Mouse (Mus musculus) macrophage (primary cell): Measurements from ENCODE around the gene Olfr538. TPM values are rescaled to one million over a fixed set of nuclear protein-coding genes. Genes with fewer than 3 reads are reported as not detected.
"Not testable (repeated sequence)": the region's sequence is repeated elsewhere in the genome, so short reads cannot be mapped to it uniquely, and the experiment has no call there.

Experiments
- H3K27ac ChIP-seq: fragments of 350-480 bp; formaldehyde crosslinking; 2 replicates; pipeline ENCODE4 v1.9.0; 2021
- H3K36me3 ChIP-seq: fragments of 350-480 bp; formaldehyde crosslinking; 2 replicates; pipeline ENCODE4 v1.9.0; 2021; ENCODE audit errors: inconsistent target
- H3K4me3 ChIP-seq: fragments of 350-480 bp; formaldehyde crosslinking; 2 replicates; pipeline ENCODE4 v1.9.0; 2021; ENCODE audit errors: inconsistent target
- H3K79me2 ChIP-seq: fragments of 350-480 bp; formaldehyde crosslinking; 2 replicates; pipeline ENCODE4 v1.9.0; 2021; ENCODE audit errors: inconsistent target
- WGBS: methylation state at CpG from one replicate; pipeline ENCODE4 v1.1.7; 2026; ENCODE audit warnings: inconsistent platforms; ENCODE audit not compliant: missing documents; 5-methylcytosine and 5-hydroxymethylcytosine counted together
- polyA plus RNA-seq: library from polyadenylated mRNA; stranded (reverse); fragments of 250-400 nt; gene quantifications from 3 replicates; pipeline ENCODE4 v1.2.4, GENCODE M21; 2018; ENCODE audit warnings: inconsistent platforms
- total RNA-seq, 78 experiments: library from RNA; depleted of rRNA; stranded (reverse); fragments of 250-400 nt; gene quantifications; 1 replicate in 9 of 78; 2 replicates in 24 of 78; 3 replicates in 43 of 78; 4 replicates in 2 of 78; pipeline ENCODE4 v1.2.4; 2018; ENCODE audit warnings: inconsistent platforms in 56 of 78

The Olfr538 gene
- not detected for total RNA-seq (2018; cell fraction: chromatin; rRNA removed)
- total RNA-seq (2018; cell fraction: cytosol; rRNA removed): not detected
- total RNA-seq (2018; cell fraction: nucleus; rRNA removed): not detected
- polyA plus RNA-seq: not detected in 3 replicates

- 71% methylated on average over 3 of the region's 3 CpGs for WGBS
- Histone ChIP-seq H3K36me3 (no peaks in the 10 kb centered on the region), H3K79me2 (no peaks in the 10 kb centered on the region), H3K4me3 (no peak within 1 kb of the TSS), H3K27ac (no peak within 1 kb of the TSS)
Measured at GRCm38 (mm10) chr7:140567586-140567985, at the start of gene Olfr538. Olfr538 (plus strand) TSS chr7:140567886.

- no peaks in the 10 kb centered on the region for H3K79me2 ChIP-seq
- WGBS: 83% methylated on average over 2 of the region's 2 CpGs
- no peak overlapping the region for H3K27ac ChIP-seq
- no peaks in the 10 kb centered on the region for H3K36me3 ChIP-seq
- H3K4me3 ChIP-seq: no peak overlapping the region
Measured at GRCm38 (mm10) chr7:140539746-140540145, 27.9 kb upstream of the Olfr538 start.

- H3K4me3 ChIP-seq, H3K79me2 ChIP-seq, H3K27ac ChIP-seq, H3K36me3 ChIP-seq: not testable (repeated sequence)
- WGBS: 88% methylated on average over 2 of the region's 2 CpGs
Measured at GRCm38 (mm10) chr7:140600969-140601368, 33.3 kb downstream of the Olfr538 start, which contains the start of gene Olfr46. Olfr46 (plus strand) TSS chr7:140601269.

Other genes starting within 250 kb of the Olfr538 start
- not detected in 3 replicates for gene Olfr525, start 247.0 kb upstream of the Olfr538 start, polyA plus RNA-seq
- gene Olfr527, start 233.9 kb upstream of the Olfr538 start, polyA plus RNA-seq: not detected in 3 replicates
- not detected in 3 replicates for gene Olfr60, start 206.2 kb upstream of the Olfr538 start, polyA plus RNA-seq
- not detected in 3 replicates for gene Olfr530, start 191.6 kb upstream of the Olfr538 start, polyA plus RNA-seq
- gene Olfr531, start 165.0 kb upstream of the Olfr538 start, polyA plus RNA-seq: not detected in 3 replicates
- gene Olfr532, start 146.2 kb upstream of the Olfr538 start, polyA plus RNA-seq: not detected in 3 replicates
- gene Olfr533, start 104.5 kb upstream of the Olfr538 start, polyA plus RNA-seq: not detected in 3 replicates
- not detected in 3 replicates for gene Olfr535, start 83.7 kb upstream of the Olfr538 start, polyA plus RNA-seq
- not detected in 3 replicates for gene Olfr536, start 60.5 kb upstream of the Olfr538 start, polyA plus RNA-seq
- not detected in 3 replicates for gene Olfr46, start 33.4 kb downstream of the Olfr538 start, polyA plus RNA-seq
- gene Olfr61, start 61.1 kb downstream of the Olfr538 start, polyA plus RNA-seq: not detected in 3 replicates
- not detected in 3 replicates for gene Olfr53, start 78.6 kb downstream of the Olfr538 start, polyA plus RNA-seq
- gene Olfr539, start 92.0 kb downstream of the Olfr538 start, polyA plus RNA-seq: not detected in 3 replicates
- not detected in 3 replicates for gene Olfr45, start 114.1 kb downstream of the Olfr538 start, polyA plus RNA-seq
- gene Olfr541, start 129.4 kb downstream of the Olfr538 start, polyA plus RNA-seq: not detected in 3 replicates
- gene Cyp2e1, start 195.9 kb downstream of the Olfr538 start, polyA plus RNA-seq: not detected in 3 replicates
- gene Syce1, start 220.0 kb downstream of the Olfr538 start, polyA plus RNA-seq: 0.50 to 0.64 TPM in 2 of 3 replicates, not detected in the other